Mouse (Mus musculus): Measurements from ENCODE around the gene D5Ertd579e. TPM values are rescaled to one million over a fixed set of nuclear protein-coding genes. Genes with fewer than 3 reads are reported as not detected.
A peak's percentile ranks its signal among the peaks of the same experiment; 100 is the strongest.

The D5Ertd579e gene
- polyA plus RNA-seq, 1 experiment from 2014 or later, result 17.9 TPM

DNA sequence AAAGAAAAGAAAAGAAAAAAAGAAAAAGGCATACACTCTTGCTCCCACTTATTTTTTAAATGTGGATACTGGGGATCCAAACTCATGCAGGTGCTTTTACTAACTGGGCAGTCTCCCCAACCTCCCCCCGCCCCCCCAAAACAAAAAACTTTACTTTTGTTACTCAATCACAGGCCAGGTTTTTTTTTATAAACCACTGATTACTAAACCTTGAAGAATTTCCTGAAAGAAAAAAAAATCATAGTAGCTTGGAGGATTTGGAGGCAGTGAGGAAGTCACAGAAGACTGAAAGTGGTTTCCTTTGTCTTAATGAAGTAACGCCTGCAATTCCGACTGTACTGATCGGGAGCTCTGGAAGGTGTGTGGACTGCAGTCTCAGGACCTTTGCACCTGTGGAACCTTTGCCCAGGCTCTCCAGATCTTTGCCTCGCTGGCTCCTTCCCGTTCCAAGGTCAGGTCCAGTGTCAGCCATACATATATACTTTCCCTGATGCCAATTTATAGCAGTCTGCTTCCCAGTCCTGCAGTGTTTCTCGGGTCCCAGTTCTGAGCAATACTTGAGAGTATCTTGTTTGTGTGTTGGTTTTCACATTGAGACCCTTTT lies 2.3 kb upstream of the D5Ertd579e start:
- peaks cover 10% of the 10 kb centered on the region for H3K4me1 ChIP-seq
- H3K27ac ChIP-seq, result no peak overlapping the region
- ATAC-seq (ENCODE audit: insufficient number of reproducible peaks, low FRiP score, low TSS enrichment, low read depth), result no peak
- no peaks in the 10 kb centered on the region for H3K36me3 ChIP-seq
- H3K4me3 ChIP-seq, result no peak overlapping the region
- H3K4me2 ChIP-seq, result no peak overlapping the region
- WGBS, result 73% methylated on average over 7 of the region's 7 CpGs
- H3K9me3 ChIP-seq, result no peaks in the 10 kb centered on the region
- H3K9ac ChIP-seq, result no peak overlapping the region
- H3K27me3 ChIP-seq, result no peaks in the 10 kb centered on the region

- H3K36me3 ChIP-seq, result no peaks in the 10 kb centered on the region
- 71% methylated on average over 11 of the region's 11 CpGs for WGBS
Measured at GRCm38 (mm10) chr5:36696504-36697300, 878 bp upstream of the D5Ertd579e start.

GRCm38 (mm10) chr5:36695005-36695404 lies 819 bp downstream of the D5Ertd579e start:
- peaks cover 10% of the 10 kb centered on the region for H3K4me1 ChIP-seq
- H3K9ac ChIP-seq, result peak overlapping the region; percentile 81
- WGBS, result 6% methylated on average over 14 of the region's 14 CpGs
- H3K36me3 ChIP-seq, result no peaks in the 10 kb centered on the region
- peak overlapping the region; percentile 64 for H3K4me2 ChIP-seq
- no peak for ATAC-seq (ENCODE audit: insufficient number of reproducible peaks, low FRiP score, low TSS enrichment, low read depth)
- H3K27ac ChIP-seq, result peak overlapping the region; percentile 91
- peak overlapping the region; percentile 83 for H3K4me3 ChIP-seq
- H3K9me3 ChIP-seq, result no peaks in the 10 kb centered on the region
- no peaks in the 10 kb centered on the region for H3K27me3 ChIP-seq

More at GRCm38 (mm10) chr5:36696504-36697300, 878 bp upstream of the D5Ertd579e start:
- no peak for ATAC-seq (ENCODE audit: insufficient number of reproducible peaks, low FRiP score, low TSS enrichment, low read depth)
- Histone ChIP-seq H3K27me3 (no peaks in the 10 kb centered on the region), H3K4me2 (0 out of 2 replicates have a peak overlapping the region, but pooled peaks have one; percentile 92), H3K9me3 (no peaks in the 10 kb centered on the region), H3K9ac (no peak overlapping the region), H3K4me3 (0 out of 2 replicates have a peak overlapping the region, but pooled peaks have one; percentile 83), H3K27ac (no peak overlapping the region), H3K4me1 (peaks cover 10% of the 10 kb centered on the region)

- no peaks in the 10 kb centered on the region for H3K9me3 ChIP-seq
- no peaks in the 10 kb centered on the region for H3K36me3 ChIP-seq
- H3K4me3 ChIP-seq, result no peak overlapping the region
- no peak overlapping the region for H3K4me2 ChIP-seq
- ATAC-seq (ENCODE audit: insufficient number of reproducible peaks, low FRiP score, low TSS enrichment, low read depth), result no peak
- peaks cover 10% of the 10 kb centered on the region for H3K4me1 ChIP-seq
- no peak overlapping the region for H3K9ac ChIP-seq
- H3K27me3 ChIP-seq, result no peaks in the 10 kb centered on the region
- 82% methylated on average over 2 of the region's 2 CpGs for WGBS
- no peak overlapping the region for H3K27ac ChIP-seq
Measured at GRCm38 (mm10) chr5:36693651-36694050, 2.2 kb downstream of the D5Ertd579e start.

DNA sequence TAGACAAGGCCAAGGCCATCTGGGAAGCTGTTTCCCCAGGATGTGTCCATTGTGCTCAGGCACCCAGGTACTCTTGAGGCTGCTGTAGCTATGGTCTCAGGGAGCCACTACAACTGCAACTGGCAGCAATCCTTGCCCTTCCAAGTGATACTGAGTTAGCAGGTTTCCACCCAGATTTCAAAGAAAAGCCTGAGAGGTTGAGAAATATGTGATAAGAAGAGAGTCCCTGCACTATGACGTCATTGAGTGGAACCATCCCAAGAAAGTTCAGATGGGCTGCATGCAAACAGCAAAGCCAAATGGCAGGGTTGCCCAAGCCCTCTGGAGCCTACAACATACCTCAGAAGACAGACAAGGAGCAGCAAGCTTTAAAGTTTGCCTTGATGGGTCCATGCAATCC lies 4.4 kb downstream of the D5Ertd579e start:
- Histone ChIP-seq H3K9me3 (no peaks in the 10 kb centered on the region), H3K4me1 (peaks cover 10% of the 10 kb centered on the region), H3K4me2 (no peak overlapping the region), H3K27ac (no peak overlapping the region), H3K9ac (no peak overlapping the region), H3K36me3 (peaks cover 13% of the 10 kb centered on the region; the same call in 1 of the 2 replicates), H3K27me3 (no peaks in the 10 kb centered on the region), H3K4me3 (no peak overlapping the region)
- ATAC-seq (ENCODE audit: insufficient number of reproducible peaks, low FRiP score, low TSS enrichment, low read depth), result no peak
- 77% methylated on average over 1 of the region's 1 CpGs for WGBS

DNA sequence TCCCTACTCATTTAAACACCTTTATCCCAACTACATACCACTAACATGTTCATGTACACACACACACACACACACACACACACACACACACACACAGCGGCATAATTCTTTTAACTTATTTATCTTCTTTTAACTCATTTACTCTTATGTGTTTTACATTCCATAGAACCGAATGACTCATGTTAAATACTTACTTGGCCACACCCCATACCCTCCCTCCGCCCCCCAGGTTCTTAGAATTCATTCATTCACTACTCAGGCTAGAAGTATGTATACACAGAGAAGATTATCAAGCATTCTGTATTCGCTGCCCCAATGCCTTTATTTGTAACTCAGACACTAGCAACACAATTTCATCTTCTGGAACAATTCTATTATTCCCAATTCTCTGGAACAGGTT lies 10.7 kb downstream of the D5Ertd579e start:
- H3K4me1 ChIP-seq, result 0 out of 2 replicates have a peak, but pooled peaks cover 2% of the 10 kb centered on the region
- H3K9me3 ChIP-seq, result no peaks in the 10 kb centered on the region
- H3K27me3 ChIP-seq, result no peaks in the 10 kb centered on the region
- no peak overlapping the region for H3K4me2 ChIP-seq
- no peak for ATAC-seq (ENCODE audit: insufficient number of reproducible peaks, low FRiP score, low TSS enrichment, low read depth)
- H3K36me3 ChIP-seq, result peaks cover 13% of the 10 kb centered on the region; the same call in 1 of the 2 replicates
- 83% methylated on average over 4 of the region's 4 CpGs for WGBS
- no peak overlapping the region for H3K27ac ChIP-seq
- H3K4me3 ChIP-seq, result no peak overlapping the region
- H3K9ac ChIP-seq, result no peak overlapping the region

DNA sequence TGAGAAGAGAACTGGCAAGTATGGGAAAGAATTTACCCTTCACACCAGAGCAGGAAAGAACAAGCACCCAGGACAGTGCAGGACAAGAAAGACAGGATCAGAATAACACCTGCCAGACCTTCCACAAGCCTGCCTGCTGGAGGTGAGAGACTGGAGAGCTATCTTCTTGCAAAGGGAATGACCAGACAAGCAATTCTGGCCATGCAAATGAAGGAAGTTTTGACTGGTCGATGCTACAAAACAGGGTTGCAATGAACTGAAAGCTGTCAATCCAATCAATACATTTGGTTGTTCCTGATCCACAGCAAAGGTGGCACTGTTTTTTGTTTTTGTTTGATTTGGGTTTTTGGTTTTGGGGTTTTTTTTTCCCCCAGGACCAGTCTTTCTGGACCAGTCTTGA lies 12.2 kb downstream of the D5Ertd579e start:
- no peaks in the 10 kb centered on the region for H3K27me3 ChIP-seq
- no peak for ATAC-seq (ENCODE audit: insufficient number of reproducible peaks, low FRiP score, low TSS enrichment, low read depth)
- H3K36me3 ChIP-seq, result peaks cover 13% of the 10 kb centered on the region; the same call in 1 of the 2 replicates
- no peak overlapping the region for H3K4me3 ChIP-seq
- WGBS, result 85% methylated on average over 1 of the region's 1 CpGs
- H3K9ac ChIP-seq, result no peak overlapping the region
- H3K9me3 ChIP-seq, result no peaks in the 10 kb centered on the region
- no peak overlapping the region for H3K4me2 ChIP-seq
- no peak overlapping the region for H3K27ac ChIP-seq
- H3K4me1 ChIP-seq, result 0 out of 2 replicates have a peak, but pooled peaks cover 8% of the 10 kb centered on the region

DNA sequence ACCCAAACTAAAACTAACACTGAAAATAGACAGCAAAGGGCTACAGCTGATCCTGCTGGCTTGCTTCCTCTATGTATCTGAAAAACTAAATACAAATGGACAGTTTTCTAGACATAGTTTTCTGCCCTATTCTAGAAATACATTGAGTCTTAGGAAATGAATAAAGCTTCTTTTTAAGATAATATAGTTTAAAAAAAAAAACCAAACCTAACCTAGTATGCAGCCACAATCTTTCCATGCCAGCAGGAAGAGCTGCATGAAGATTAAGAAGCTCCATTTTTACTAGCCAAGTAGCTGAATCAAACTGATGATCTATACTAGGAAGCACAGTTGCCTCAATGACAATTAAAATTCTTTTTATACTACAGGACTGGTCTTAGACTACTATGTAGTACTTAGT lies 14.6 kb downstream of the D5Ertd579e start:
- H3K9ac ChIP-seq, result no peak overlapping the region
- 0 out of 2 replicates have a peak, but pooled peaks cover 8% of the 10 kb centered on the region for H3K4me1 ChIP-seq
- H3K27me3 ChIP-seq, result no peaks in the 10 kb centered on the region
- H3K4me2 ChIP-seq, result no peak overlapping the region
- H3K36me3 ChIP-seq, result no peaks in the 10 kb centered on the region
- H3K9me3 ChIP-seq, result no peaks in the 10 kb centered on the region
- no peak overlapping the region for H3K27ac ChIP-seq
- H3K4me3 ChIP-seq, result no peak overlapping the region
- ATAC-seq (ENCODE audit: insufficient number of reproducible peaks, low FRiP score, low TSS enrichment, low read depth), result no peak

DNA sequence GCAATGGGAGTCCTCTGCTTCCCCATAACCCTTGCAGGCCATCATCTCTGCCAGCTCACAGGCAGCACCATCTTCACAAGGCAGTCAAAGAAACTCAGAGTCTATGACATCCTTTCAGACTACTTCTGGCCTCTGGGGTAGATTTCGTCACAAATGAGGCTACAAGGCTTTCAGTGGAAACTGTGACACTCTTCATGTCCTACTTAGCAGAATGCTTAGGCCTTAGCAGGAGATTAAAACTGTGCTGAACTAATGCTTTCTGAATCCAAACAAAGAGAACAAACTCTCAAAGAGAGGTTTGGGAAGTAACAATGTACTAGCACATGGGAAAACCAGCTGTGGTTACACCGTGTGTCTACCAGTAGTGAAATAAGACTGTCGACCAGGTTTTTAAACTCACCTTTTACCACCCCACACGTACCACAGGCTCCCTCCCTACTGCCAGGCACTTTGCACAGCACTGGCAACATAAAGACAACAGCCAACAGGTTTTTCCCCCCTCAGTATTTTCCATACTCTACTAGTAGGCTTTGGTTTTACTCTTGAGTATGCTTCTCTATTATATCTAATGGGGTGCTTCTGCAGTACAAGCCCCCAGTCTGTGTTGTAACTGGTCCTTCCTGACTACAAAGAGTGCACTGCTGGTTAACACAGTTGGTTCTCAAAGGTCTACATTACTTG lies 15.8 kb downstream of the D5Ertd579e start:
- Histone ChIP-seq H3K36me3 (no peaks in the 10 kb centered on the region), H3K4me2 (no peak overlapping the region), H3K4me3 (no peak overlapping the region), H3K9me3 (no peaks in the 10 kb centered on the region), H3K9ac (no peak overlapping the region), H3K4me1 (0 out of 2 replicates have a peak, but pooled peaks cover 12% of the 10 kb centered on the region), H3K27me3 (no peaks in the 10 kb centered on the region), H3K27ac (no peak overlapping the region)
- WGBS, result 69% methylated on average over 4 of the region's 4 CpGs
- ATAC-seq (ENCODE audit: insufficient number of reproducible peaks, low FRiP score, low TSS enrichment, low read depth), result no peak

DNA sequence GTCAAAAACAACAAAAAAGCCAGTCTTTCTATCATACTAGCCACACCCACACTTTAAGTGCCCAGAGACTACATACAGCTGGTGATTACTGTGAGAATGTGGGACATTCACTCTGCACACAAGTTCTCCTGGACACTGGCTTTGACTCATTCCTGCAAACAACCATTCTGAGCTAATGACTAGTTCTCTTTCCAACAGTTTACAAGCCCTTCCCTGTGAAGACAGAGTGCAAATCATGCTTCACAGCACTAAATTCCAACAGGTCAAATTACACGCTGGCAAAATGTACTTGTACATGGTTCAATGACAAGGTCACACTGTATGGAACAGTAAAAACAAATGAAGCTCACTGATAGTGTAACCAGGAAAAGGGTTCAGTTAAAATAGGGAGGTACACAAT lies 17.0 kb downstream of the D5Ertd579e start:
- no peaks in the 10 kb centered on the region for H3K27me3 ChIP-seq
- no peak overlapping the region for H3K9ac ChIP-seq
- H3K36me3 ChIP-seq, result no peaks in the 10 kb centered on the region
- H3K4me1 ChIP-seq, result peaks cover 12% of the 10 kb centered on the region; the same call in 1 of the 2 replicates
- 15% methylated on average over 1 of the region's 1 CpGs for WGBS
- ATAC-seq (ENCODE audit: insufficient number of reproducible peaks, low FRiP score, low TSS enrichment, low read depth), result no peak
- H3K9me3 ChIP-seq, result no peaks in the 10 kb centered on the region
- H3K4me2 ChIP-seq, result no peak overlapping the region
- no peak overlapping the region for H3K27ac ChIP-seq
- no peak overlapping the region for H3K4me3 ChIP-seq

- no peak overlapping the region for H3K27ac ChIP-seq
- H3K9me3 ChIP-seq, result no peaks in the 10 kb centered on the region
- no peak overlapping the region for H3K4me2 ChIP-seq
- no peaks in the 10 kb centered on the region for H3K36me3 ChIP-seq
- peaks cover 12% of the 10 kb centered on the region; the same call in 1 of the 2 replicates for H3K4me1 ChIP-seq
- WGBS, result 90% methylated on average over 5 of the region's 5 CpGs
- ATAC-seq (ENCODE audit: insufficient number of reproducible peaks, low FRiP score, low TSS enrichment, low read depth), result no peak
- no peak overlapping the region for H3K4me3 ChIP-seq
- H3K9ac ChIP-seq, result no peak overlapping the region
- H3K27me3 ChIP-seq, result no peaks in the 10 kb centered on the region
Measured at GRCm38 (mm10) chr5:36677907-36678306, 17.9 kb downstream of the D5Ertd579e start.

- Histone ChIP-seq H3K4me3 (no peak overlapping the region), H3K9me3 (no peaks in the 10 kb centered on the region), H3K36me3 (peaks cover 8% of the 10 kb centered on the region), H3K27ac (no peak overlapping the region), H3K9ac (no peak overlapping the region), H3K27me3 (no peaks in the 10 kb centered on the region), H3K4me2 (no peak overlapping the region), H3K4me1 (peaks cover 11% of the 10 kb centered on the region; the same call in 1 of the 2 replicates)
- whole genome bisulfite sequencing, result 49% methylated on average over 1 of the region's 1 CpGs
- ATAC-seq (ENCODE audit: insufficient number of reproducible peaks, low FRiP score, low TSS enrichment, low read depth), result no peak
Measured at GRCm38 (mm10) chr5:36675466-36675865, 20.4 kb downstream of the D5Ertd579e start.
